Mouse (Mus musculus) E14TG2a.4 (cell line): ENCODE measurements around the gene Shbg.
"Not testable (repeated sequence)": the region's sequence is repeated elsewhere in the genome, so short reads cannot be mapped to it uniquely, and the experiment has no call there.

Experiments
- H3K27me3 ChIP-seq: 2 replicates; pipeline ENCODE4 v1.6.1; 2014; ENCODE audit warnings: low read length, control low read depth; ENCODE audit not compliant: insufficient read depth
- H3K36me3 ChIP-seq: 2 replicates; pipeline ENCODE4 v1.6.1; 2014; ENCODE audit warnings: low read length, control low read depth; ENCODE audit not compliant: insufficient read depth
- H3K4me1 ChIP-seq: replicated peaks from 2 replicates; pipeline ENCODE4 v1.6.1; 2014; ENCODE audit warnings: low read depth, low read length, control low read depth
- H3K4me3 ChIP-seq: replicated peaks from 2 replicates; pipeline ENCODE4 v1.5.1; 2014; ENCODE audit warnings: mild to moderate bottlenecking, low read length
- H3K9me3 ChIP-seq: 2 replicates; pipeline ENCODE4 v1.6.1; 2014; ENCODE audit warnings: low read length, control low read depth
- CTCF ChIP-seq: conservative IDR thresholded peaks from 2 replicates; pipeline ENCODE4 v1.5.1; 2014; ENCODE audit warnings: low read length
- NANOG ChIP-seq: IDR thresholded peaks from 2 replicates; pipeline ENCODE4 v1.6.1; 2014; ENCODE audit warnings: borderline replicate concordance, low read length, mixed read lengths
- POU5F1 ChIP-seq: IDR thresholded peaks from 2 replicates; pipeline ENCODE4 v1.6.1; 2014; ENCODE audit warnings: low read length, borderline replicate concordance

Shbg gene

GRCm38 (mm10) chr11:69621571-69622268, 4.0 kb upstream of the Shbg start, which contains the start of gene Sat2:
Sat2 (plus strand) TSS chr11:69622024.
- Histone ChIP-seq H3K4me1 (peaks cover 29% of the 10 kb centered on the region), H3K36me3 (no peaks in the 10 kb centered on the region), H3K4me3 (peak within 1 kb of the TSS; percentile 73), H3K27me3 (peaks cover 17% of the 10 kb centered on the region), H3K9me3 (no peaks in the 10 kb centered on the region)
- TF ChIP-seq POU5F1 (no peak), NANOG (no peak), CTCF (no peak)

GRCm38 (mm10) chr11:69620394-69621081, 2.8 kb upstream of the Shbg start:
- H3K4me1 ChIP-seq = peaks cover 31% of the 10 kb centered on the region
- no peaks in the 10 kb centered on the region for H3K36me3 ChIP-seq
- H3K4me3 ChIP-seq = no peak overlapping the region
- H3K9me3 ChIP-seq = no peaks in the 10 kb centered on the region
- TF ChIP-seq NANOG (no peak), POU5F1 (no peak), CTCF (no peak)
- H3K27me3 ChIP-seq = peaks cover 29% of the 10 kb centered on the region

GRCm38 (mm10) chr11:69616781-69617180, 924 bp downstream of the Shbg start:
- no peaks in the 10 kb centered on the region for H3K36me3 ChIP-seq
- H3K4me1 ChIP-seq = peaks cover 33% of the 10 kb centered on the region
- H3K4me3 ChIP-seq = no peak overlapping the region
- no peaks in the 10 kb centered on the region for H3K9me3 ChIP-seq
- peaks cover 35% of the 10 kb centered on the region for H3K27me3 ChIP-seq
- TF ChIP-seq CTCF (no peak), NANOG (no peak), POU5F1 (no peak)

- H3K36me3 ChIP-seq, H3K9me3 ChIP-seq: not testable (repeated sequence)
- Histone ChIP-seq H3K27me3 (peaks cover 38% of the 10 kb centered on the region), H3K4me3 (peak overlapping the region; percentile 14; the same call in 1 of the 2 replicates), H3K4me1 (peaks cover 31% of the 10 kb centered on the region)
Observed at GRCm38 (mm10) chr11:69614257-69614588, 3.5 kb downstream of the Shbg start.

DNA sequence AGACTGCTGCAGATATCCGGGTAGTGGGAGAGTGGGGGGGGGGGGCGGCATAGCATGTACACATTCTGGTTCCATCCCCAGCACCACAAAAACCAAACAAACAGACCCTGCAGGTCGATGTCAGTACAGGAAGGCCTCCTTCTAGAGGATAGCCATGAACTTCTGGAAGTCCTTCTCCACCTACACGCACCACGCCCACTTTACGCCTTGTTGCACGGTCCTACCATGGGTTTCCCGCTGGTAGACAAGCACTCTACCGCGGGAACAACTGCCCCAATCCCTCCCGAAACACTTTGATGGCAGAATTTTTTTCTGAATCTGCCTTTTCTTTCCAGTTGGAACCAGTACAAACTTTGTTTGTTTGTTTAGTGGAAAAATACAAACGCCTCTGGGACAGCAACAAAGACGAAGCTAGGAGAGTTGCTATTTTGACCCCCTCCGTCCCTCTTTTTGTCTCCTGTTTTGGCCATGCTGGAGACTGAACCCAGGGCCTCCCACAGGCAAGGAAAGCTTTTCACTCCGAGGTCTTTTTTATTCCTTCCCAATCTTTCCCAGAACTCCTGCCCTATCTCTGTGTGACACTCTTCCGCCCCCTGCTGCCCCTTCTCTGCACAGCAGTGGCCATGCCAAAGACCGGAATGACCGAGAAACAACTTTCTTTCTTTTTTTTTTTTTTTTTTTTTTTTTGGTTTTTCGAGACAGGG, 4.0 kb downstream of the Shbg start:
- Histone ChIP-seq H3K36me3 (no peaks in the 10 kb centered on the region), H3K4me1 (peaks cover 36% of the 10 kb centered on the region), H3K4me3 (peak overlapping the region; percentile 54), H3K27me3 (peaks cover 38% of the 10 kb centered on the region), H3K9me3 (no peaks in the 10 kb centered on the region)
- TF ChIP-seq POU5F1 (no peak), CTCF (peak; percentile 85)

DNA sequence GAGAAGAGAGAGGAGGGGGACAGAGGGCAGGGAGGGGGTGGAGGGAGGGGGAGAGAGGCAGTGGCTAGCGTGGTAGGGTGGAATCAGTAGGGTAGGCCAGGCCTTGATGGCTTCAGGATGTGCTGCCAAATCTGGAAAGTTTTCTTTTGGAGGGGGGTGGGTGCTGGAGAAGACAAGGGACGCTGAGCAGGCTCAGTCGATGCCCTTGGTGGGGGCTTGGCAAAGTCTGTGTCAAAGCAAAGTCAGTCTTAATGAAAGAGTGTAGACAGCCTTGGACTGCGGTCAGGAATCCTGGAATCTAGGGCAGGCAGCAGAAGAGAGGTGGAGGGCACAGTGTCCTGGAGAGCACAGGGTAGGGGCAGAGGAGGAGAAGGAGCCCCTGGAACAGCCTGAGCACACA, 6.8 kb downstream of the Shbg start:
- TF ChIP-seq POU5F1 (no peak), NANOG (no peak), CTCF (no peak)

DNA sequence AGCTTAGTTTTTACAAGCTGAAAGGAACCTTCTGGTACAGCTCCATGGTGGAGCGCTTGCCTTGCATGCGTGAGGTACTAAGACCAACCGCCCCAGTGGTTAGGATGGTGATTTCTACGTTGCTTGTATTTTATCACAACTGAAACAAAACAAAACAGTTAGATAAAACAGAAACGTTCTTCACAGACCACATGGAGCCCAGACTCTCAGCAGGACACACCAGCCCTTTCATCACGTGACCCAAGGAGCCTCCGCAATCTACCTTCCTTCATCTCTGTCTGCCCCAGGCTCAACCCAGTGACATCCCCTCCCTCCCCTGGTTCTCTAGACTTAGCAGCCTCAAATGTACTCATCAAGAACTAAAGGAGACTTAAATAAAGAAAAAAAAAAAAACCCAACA, 8.3 kb downstream of the Shbg start:
- Histone ChIP-seq H3K4me3 (no peak overlapping the region), H3K36me3 (no peaks in the 10 kb centered on the region), H3K27me3 (peaks cover 16% of the 10 kb centered on the region), H3K9me3 (no peaks in the 10 kb centered on the region), H3K4me1 (peaks cover 54% of the 10 kb centered on the region)
- no peak for TF ChIP-seq NANOG

More for the DNA sequence above, 6.8 kb downstream of the Shbg start:
- Histone ChIP-seq H3K27me3 (peaks cover 13% of the 10 kb centered on the region), H3K36me3 (no peaks in the 10 kb centered on the region), H3K9me3 (no peaks in the 10 kb centered on the region), H3K4me1 (peaks cover 56% of the 10 kb centered on the region), H3K4me3 (no peak overlapping the region)

GRCm38 (mm10) chr11:69608525-69608924, 9.2 kb downstream of the Shbg start:
- peaks cover 56% of the 10 kb centered on the region for H3K4me1 ChIP-seq
- TF ChIP-seq POU5F1 = no peak
- TF ChIP-seq NANOG = no peak
- TF ChIP-seq CTCF = no peak

GRCm38 (mm10) chr11:69606832-69607231, 10.9 kb downstream of the Shbg start:
- Histone ChIP-seq H3K36me3 (0 out of 2 replicates have a peak, but pooled peaks cover under 1% of the 10 kb centered on the region), H3K9me3 (no peaks in the 10 kb centered on the region), H3K4me3 (no peak overlapping the region), H3K27me3 (peaks cover 41% of the 10 kb centered on the region), H3K4me1 (peaks cover 59% of the 10 kb centered on the region)
- no peak for TF ChIP-seq NANOG
- no peak for TF ChIP-seq POU5F1

More at GRCm38 (mm10) chr11:69608525-69608924, 9.2 kb downstream of the Shbg start:
- H3K9me3 ChIP-seq = no peaks in the 10 kb centered on the region
- peaks cover 25% of the 10 kb centered on the region for H3K27me3 ChIP-seq
- H3K36me3 ChIP-seq = no peaks in the 10 kb centered on the region
- no peak overlapping the region for H3K4me3 ChIP-seq
